Mouse (Mus musculus): ENCODE results near the gene Cnih4. TPM values are rescaled to one million over a fixed set of nuclear protein-coding genes. Genes with fewer than 3 reads are reported as not detected.

Gene Cnih4
- 99.6 and 128 TPM in 2 replicates for polyA plus RNA-seq (2014; fragmentation: Nextera tagmentation; extraction: Ambion mirVana)

DNA sequence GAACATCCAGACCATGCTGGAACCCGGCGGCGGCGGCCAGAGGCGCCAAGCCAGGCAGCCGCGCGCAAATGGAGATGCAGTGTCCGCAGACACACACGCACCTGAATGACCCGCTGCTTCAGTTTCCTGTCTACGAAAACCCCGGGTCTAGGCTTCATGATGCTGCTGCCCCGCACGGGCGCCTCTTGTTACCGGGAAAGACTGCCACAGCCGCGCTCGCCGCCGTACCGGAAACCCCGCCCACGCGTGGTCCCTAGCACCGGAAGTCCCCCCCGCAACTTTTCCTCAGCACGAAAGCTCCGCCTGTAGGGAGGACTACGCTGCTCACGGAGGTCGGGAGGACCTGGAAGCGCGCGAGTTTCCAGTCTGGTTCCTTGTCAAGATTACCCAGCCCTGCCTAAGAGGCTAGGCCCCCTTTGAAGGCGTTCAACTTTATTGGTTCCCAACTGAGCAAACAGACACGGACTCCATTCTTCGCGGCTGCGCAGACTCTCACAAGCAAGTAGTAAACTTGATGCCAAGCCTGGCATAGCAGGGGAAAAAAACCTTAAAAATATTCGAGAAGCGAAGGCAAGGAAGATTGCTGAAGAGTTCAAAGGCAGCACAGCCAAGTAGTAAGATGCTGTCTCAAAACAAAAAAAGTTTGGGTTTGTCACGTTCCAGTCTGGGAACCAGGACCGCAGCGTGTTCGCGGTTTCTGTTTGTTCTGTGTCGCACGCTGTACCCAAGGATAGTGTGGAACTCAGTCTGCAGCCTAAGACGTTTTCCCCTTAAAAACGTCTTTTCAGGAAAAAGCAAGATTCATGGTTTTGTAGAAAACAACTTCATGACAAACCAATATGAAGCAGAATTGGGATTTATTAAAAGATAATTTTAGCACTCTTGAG, at the start of gene Cnih4, which contains the start of gene Nvl:
Gene Cnih4, plus strand, starts transcription at position 744 of the 887 bp plus-strand sequence.
Gene Nvl, minus strand, starts transcription at position 255 of the 887 bp plus-strand sequence.
- Histone ChIP-seq H3K36me3 (ENCODE audit: control insufficient read depth, insufficient read depth, low read length) (peaks cover 7% of the 10 kb centered on the region), H3K4me1 (ENCODE audit: control insufficient read depth, insufficient read depth, low read length) (peaks cover 11% of the 10 kb centered on the region; the same call in 1 of the 2 replicates), H3K27me3 (ENCODE audit: control insufficient read depth, insufficient read depth, low read length) (no peaks in the 10 kb centered on the region), H3K27ac (ENCODE audit: low read length) (peak within 1 kb of the TSS; percentile 78), H3K9me3 (ENCODE audit: control insufficient read depth, low read depth, low read length) (no peaks in the 10 kb centered on the region), H3K9ac (replicated peaks; ENCODE audit: low read depth, low read length) (peak within 1 kb of the TSS; percentile 53), H3K4me2 (replicated peaks; ENCODE audit: low read depth, low read length) (peak within 1 kb of the TSS; percentile 80), H3K4me3 (ENCODE audit: low read depth, low read length) (peak within 1 kb of the TSS; percentile 55)
- peak; percentile 99 for ATAC-seq (ENCODE audit: insufficient number of reproducible peaks, insufficient read depth, low FRiP score, low read depth)
- under 1% methylated on average over 52 of the region's 52 CpGs for WGBS

DNA sequence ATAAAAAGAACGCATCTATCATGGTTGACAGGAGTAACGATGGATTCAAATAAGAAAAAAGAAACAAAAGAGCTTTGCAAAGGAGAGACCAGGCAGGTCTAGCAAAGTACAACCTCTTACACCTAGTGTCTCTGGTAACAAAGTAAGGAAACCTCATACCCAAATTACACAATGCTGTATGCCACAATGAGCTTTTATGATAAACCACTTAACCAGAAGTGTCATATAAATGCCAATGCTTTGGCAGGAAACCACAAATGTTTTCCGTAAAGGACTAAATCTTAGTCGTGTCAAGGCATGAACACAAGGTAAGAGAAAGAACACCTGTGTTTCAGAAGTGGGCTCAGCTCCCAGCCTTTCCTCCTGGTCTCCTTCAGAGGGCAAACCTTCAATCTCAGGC, 27.4 kb upstream of the Cnih4 start:
- Histone ChIP-seq H3K4me1 (ENCODE audit: control insufficient read depth, insufficient read depth, low read length) (no peaks in the 10 kb centered on the region), H3K4me2 (replicated peaks; ENCODE audit: low read depth, low read length) (no peak overlapping the region), H3K9me3 (ENCODE audit: control insufficient read depth, low read depth, low read length) (no peaks in the 10 kb centered on the region), H3K27me3 (ENCODE audit: control insufficient read depth, insufficient read depth, low read length) (no peaks in the 10 kb centered on the region), H3K4me3 (ENCODE audit: low read depth, low read length) (no peak overlapping the region), H3K27ac (ENCODE audit: low read length) (no peak overlapping the region), H3K9ac (replicated peaks; ENCODE audit: low read depth, low read length) (no peak overlapping the region), H3K36me3 (ENCODE audit: control insufficient read depth, insufficient read depth, low read length) (peaks cover 48% of the 10 kb centered on the region)
- no peak for ATAC-seq (ENCODE audit: insufficient number of reproducible peaks, insufficient read depth, low FRiP score, low read depth)
- 94% methylated on average over 4 of the region's 4 CpGs for WGBS

DNA sequence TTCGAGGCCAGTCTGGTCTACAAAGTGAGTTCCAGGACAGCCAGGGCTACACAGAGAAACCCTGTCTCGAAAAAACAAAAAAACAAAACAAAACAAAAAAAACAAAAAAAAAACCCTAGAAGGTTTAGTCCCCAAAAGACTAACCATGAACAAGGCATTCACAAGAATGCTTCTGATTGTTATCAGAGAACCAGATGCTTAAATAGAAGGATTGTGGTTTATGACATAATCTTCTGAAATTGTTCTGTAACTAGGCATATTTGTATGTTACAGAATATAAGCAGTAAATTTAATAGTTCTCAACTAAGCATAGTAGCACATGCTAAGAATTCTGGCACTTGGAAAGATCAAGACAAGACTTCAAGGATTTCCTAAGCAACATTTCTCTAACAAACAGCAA, 20.3 kb upstream of the Cnih4 start:
- Histone ChIP-seq H3K4me3 (ENCODE audit: low read depth, low read length) (no peak overlapping the region), H3K27me3 (ENCODE audit: control insufficient read depth, insufficient read depth, low read length) (no peaks in the 10 kb centered on the region), H3K9me3 (ENCODE audit: control insufficient read depth, low read depth, low read length) (no peaks in the 10 kb centered on the region), H3K9ac (replicated peaks; ENCODE audit: low read depth, low read length) (no peak overlapping the region), H3K36me3 (ENCODE audit: control insufficient read depth, insufficient read depth, low read length) (peaks cover 62% of the 10 kb centered on the region), H3K27ac (ENCODE audit: low read length) (no peak overlapping the region), H3K4me1 (ENCODE audit: control insufficient read depth, insufficient read depth, low read length) (no peaks in the 10 kb centered on the region), H3K4me2 (replicated peaks; ENCODE audit: low read depth, low read length) (no peak overlapping the region)
- 95% methylated on average over 2 of the region's 2 CpGs for WGBS
- ATAC-seq (ENCODE audit: insufficient number of reproducible peaks, insufficient read depth, low FRiP score, low read depth), result no peak

DNA sequence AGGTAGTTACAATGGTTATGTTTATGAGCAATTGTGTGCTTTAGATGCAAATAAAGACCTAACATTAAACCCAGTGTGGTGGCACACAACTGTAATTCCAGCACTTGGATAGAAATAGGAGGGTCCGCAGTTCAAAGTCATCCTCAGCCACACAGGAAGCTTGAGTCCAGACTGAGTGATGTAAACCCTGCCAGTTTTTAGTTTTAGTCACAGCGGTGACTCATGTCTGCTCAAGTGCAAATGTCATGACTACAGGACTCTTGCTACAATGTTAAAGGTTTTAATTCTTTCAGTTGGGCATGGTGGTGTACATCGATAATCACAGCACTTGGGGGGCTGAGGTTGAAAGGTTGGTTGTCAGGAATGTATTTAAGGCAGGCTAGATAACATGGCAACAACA, 18.6 kb upstream of the Cnih4 start:
- ATAC-seq (ENCODE audit: insufficient number of reproducible peaks, insufficient read depth, low FRiP score, low read depth), result no peak
- H3K4me3 ChIP-seq (ENCODE audit: low read depth, low read length), result no peak overlapping the region
- H3K9me3 ChIP-seq (ENCODE audit: control insufficient read depth, low read depth, low read length), result no peaks in the 10 kb centered on the region
- H3K4me1 ChIP-seq (ENCODE audit: control insufficient read depth, insufficient read depth, low read length), result no peaks in the 10 kb centered on the region
- WGBS, result over 99% methylated on average over 3 of the region's 3 CpGs
- no peak overlapping the region for H3K4me2 ChIP-seq (replicated peaks; ENCODE audit: low read depth, low read length)
- no peaks in the 10 kb centered on the region for H3K27me3 ChIP-seq (ENCODE audit: control insufficient read depth, insufficient read depth, low read length)
- H3K9ac ChIP-seq (replicated peaks; ENCODE audit: low read depth, low read length), result no peak overlapping the region
- H3K27ac ChIP-seq (ENCODE audit: low read length), result no peak overlapping the region
- H3K36me3 ChIP-seq (ENCODE audit: control insufficient read depth, insufficient read depth, low read length), result peaks cover 66% of the 10 kb centered on the region

DNA sequence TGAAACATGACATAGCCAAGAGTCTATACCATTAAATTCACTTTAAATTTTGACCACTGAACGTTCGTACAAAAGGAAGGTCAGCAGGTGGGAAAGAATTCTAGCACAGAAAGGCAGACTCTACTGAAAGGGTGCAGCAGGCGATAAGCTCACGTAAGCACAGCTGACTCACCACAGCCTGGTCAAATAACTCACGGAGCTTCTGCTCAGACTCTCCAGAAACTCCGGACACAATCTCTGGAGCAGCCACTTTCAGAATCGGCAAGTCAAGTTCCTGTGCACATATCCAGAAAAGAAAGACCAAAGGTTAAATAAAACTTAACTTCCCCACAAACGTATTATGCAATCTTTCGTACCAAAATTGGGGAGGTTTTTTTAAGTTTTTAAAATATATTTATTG, 17.7 kb upstream of the Cnih4 start:
- peaks cover 64% of the 10 kb centered on the region for H3K36me3 ChIP-seq (ENCODE audit: control insufficient read depth, insufficient read depth, low read length)
- no peak overlapping the region for H3K9ac ChIP-seq (replicated peaks; ENCODE audit: low read depth, low read length)
- H3K27me3 ChIP-seq (ENCODE audit: control insufficient read depth, insufficient read depth, low read length), result no peaks in the 10 kb centered on the region
- H3K9me3 ChIP-seq (ENCODE audit: control insufficient read depth, low read depth, low read length), result no peaks in the 10 kb centered on the region
- ATAC-seq (ENCODE audit: insufficient number of reproducible peaks, insufficient read depth, low FRiP score, low read depth), result no peak
- WGBS, result 89% methylated on average over 9 of the region's 9 CpGs
- no peak overlapping the region for H3K4me3 ChIP-seq (ENCODE audit: low read depth, low read length)
- no peaks in the 10 kb centered on the region for H3K4me1 ChIP-seq (ENCODE audit: control insufficient read depth, insufficient read depth, low read length)
- H3K4me2 ChIP-seq (replicated peaks; ENCODE audit: low read depth, low read length), result no peak overlapping the region
- no peak overlapping the region for H3K27ac ChIP-seq (ENCODE audit: low read length)

DNA sequence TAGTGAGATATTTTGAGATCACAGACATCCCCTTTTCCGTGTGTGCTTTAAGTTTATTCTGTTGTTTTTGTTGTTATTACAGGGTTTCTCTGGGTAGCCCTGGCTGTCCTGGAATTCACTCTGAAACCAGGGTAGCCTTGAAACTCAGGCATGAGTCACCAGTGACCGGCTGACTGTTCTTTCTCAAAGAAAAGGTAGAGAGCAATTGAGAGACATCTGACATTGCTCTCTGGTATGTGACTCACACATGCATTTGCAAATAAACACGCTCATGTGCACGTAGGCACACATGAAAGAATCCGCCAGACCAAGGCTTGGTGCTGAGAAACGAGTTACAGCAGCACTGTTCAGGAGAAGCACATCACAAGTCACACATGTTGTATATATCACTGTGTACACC, 12.6 kb upstream of the Cnih4 start:
- Histone ChIP-seq H3K27ac (ENCODE audit: low read length) (no peak overlapping the region), H3K36me3 (ENCODE audit: control insufficient read depth, insufficient read depth, low read length) (peaks cover 64% of the 10 kb centered on the region), H3K4me2 (replicated peaks; ENCODE audit: low read depth, low read length) (no peak overlapping the region), H3K9me3 (ENCODE audit: control insufficient read depth, low read depth, low read length) (no peaks in the 10 kb centered on the region), H3K4me3 (ENCODE audit: low read depth, low read length) (no peak overlapping the region), H3K9ac (replicated peaks; ENCODE audit: low read depth, low read length) (no peak overlapping the region), H3K4me1 (ENCODE audit: control insufficient read depth, insufficient read depth, low read length) (no peaks in the 10 kb centered on the region), H3K27me3 (ENCODE audit: control insufficient read depth, insufficient read depth, low read length) (no peaks in the 10 kb centered on the region)
- ATAC-seq (ENCODE audit: insufficient number of reproducible peaks, insufficient read depth, low FRiP score, low read depth), result no peak
- 91% methylated on average over 6 of the region's 6 CpGs for WGBS

DNA sequence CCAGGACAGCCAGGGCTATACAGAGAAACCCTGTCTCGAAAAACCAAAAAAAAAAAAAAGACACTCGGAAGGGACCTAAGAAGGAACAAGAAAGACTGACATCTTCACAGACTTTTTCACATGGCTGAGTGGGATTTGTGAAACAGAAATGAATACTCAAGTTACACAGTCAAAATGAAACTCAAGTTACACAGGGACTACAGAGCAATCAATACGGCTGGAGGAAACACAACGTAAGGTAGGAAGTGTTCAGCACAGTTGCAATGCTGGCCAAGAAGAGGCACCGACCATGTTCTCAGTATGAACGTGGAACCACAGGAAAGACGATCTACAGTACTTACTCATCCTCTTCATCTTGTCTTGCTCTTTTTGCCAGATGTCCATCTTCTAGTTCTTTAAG, 5.8 kb upstream of the Cnih4 start:
- no peak for ATAC-seq (ENCODE audit: insufficient number of reproducible peaks, insufficient read depth, low FRiP score, low read depth)
- Histone ChIP-seq H3K4me2 (replicated peaks; ENCODE audit: low read depth, low read length) (no peak overlapping the region), H3K27me3 (ENCODE audit: control insufficient read depth, insufficient read depth, low read length) (no peaks in the 10 kb centered on the region), H3K36me3 (ENCODE audit: control insufficient read depth, insufficient read depth, low read length) (peaks cover 31% of the 10 kb centered on the region), H3K4me1 (ENCODE audit: control insufficient read depth, insufficient read depth, low read length) (peaks cover 4% of the 10 kb centered on the region; the same call in 1 of the 2 replicates), H3K27ac (ENCODE audit: low read length) (no peak overlapping the region), H3K9ac (replicated peaks; ENCODE audit: low read depth, low read length) (no peak overlapping the region), H3K9me3 (ENCODE audit: control insufficient read depth, low read depth, low read length) (no peaks in the 10 kb centered on the region), H3K4me3 (ENCODE audit: low read depth, low read length) (no peak overlapping the region)
- 90% methylated on average over 7 of the region's 7 CpGs for WGBS

DNA sequence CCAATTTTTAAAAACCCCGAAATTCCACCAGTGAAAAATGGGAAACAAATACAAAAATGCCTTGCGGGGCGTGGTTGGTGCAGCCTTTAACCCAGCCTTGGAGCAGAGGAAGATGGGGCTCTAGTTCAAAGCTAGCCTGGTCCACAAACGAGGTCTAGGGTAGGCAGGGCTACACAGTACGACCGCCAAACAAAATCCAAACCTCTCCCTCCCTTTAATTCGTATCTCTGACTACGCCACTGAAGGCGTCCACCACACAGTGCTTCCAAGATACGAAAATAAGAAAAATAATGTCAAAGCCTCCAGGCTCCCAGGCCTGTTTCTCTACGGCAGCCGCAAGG, 914 bp upstream of the Cnih4 start:
- peak overlapping the region; percentile 78; the same call in 1 of the 2 replicates for H3K27ac ChIP-seq (ENCODE audit: low read length)
- peaks cover 10% of the 10 kb centered on the region for H3K36me3 ChIP-seq (ENCODE audit: control insufficient read depth, insufficient read depth, low read length)
- peaks cover 11% of the 10 kb centered on the region; the same call in 1 of the 2 replicates for H3K4me1 ChIP-seq (ENCODE audit: control insufficient read depth, insufficient read depth, low read length)
- H3K4me2 ChIP-seq (replicated peaks; ENCODE audit: low read depth, low read length), result peak overlapping the region; percentile 51
- no peaks in the 10 kb centered on the region for H3K9me3 ChIP-seq (ENCODE audit: control insufficient read depth, low read depth, low read length)
- no peaks in the 10 kb centered on the region for H3K27me3 ChIP-seq (ENCODE audit: control insufficient read depth, insufficient read depth, low read length)
- peak; percentile 35 for ATAC-seq (ENCODE audit: insufficient number of reproducible peaks, insufficient read depth, low FRiP score, low read depth)
- H3K9ac ChIP-seq (replicated peaks; ENCODE audit: low read depth, low read length), result peak overlapping the region; percentile 49
- under 1% methylated on average over 12 of the region's 12 CpGs for WGBS
- H3K4me3 ChIP-seq (ENCODE audit: low read depth, low read length), result peak overlapping the region; percentile 55

All from stomach, embryonic 14.5 days (tissue).